ENCODE assay signal across 17 mouse cellular contexts in the genomic region with DNA sequence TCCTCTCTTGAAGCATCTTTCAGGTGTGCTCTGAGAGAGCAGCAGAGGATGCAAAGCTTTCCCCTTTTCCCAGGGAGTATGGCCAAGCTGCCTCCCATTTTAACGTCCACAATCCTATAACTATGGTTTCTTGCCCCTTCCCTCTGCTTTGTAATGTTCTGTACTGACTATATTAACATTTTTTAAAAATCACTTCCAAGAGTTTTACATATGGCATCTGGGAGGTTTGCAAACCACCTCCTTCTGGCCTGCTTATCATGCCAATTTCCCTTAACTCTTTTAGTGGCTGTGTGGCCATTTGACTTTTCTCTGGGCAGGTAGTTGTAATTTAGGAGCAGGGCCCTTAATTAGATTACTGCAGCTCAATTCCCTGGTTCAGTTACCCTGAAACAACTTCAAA.
DNase-seq lines count a peak whose midpoint lies in the region; ATAC-seq and TF ChIP-seq lines count a peak whose summit lies in the region.
"Had no signal": no experiment of that assay in that cellular context is flagged by ENCODE, and none has a peak within 500 bp of the region (broad histone marks: within the 10 kb centered on the region; RNA-seq: fewer than 3 reads in every experiment).

No protein-coding gene starts in this region.

- H3K4me3 ChIP-seq in neural tube, embryonic 11.5 days (ENCODE audit: low read depth, low read length) = no peak overlapping the region
- H3K4me3 ChIP-seq in hindbrain, postnatal 0 days (ENCODE audit: low read length) = no peak overlapping the region
- no peak overlapping the region for H3K4me3 ChIP-seq in midbrain, embryonic 16.5 days (ENCODE audit: low read depth, low read length)
- H3K4me3 ChIP-seq: kidney, embryonic 15.5 days; limb, embryonic 13.5 days; liver, embryonic 13.5 days had no signal

- peaks cover 5% of the 10 kb centered on the region; the same call in 1 of the 2 replicates for H3K4me1 ChIP-seq in neural tube, embryonic 11.5 days (ENCODE audit: control insufficient read depth, insufficient read depth, low read length)
- no peaks in the 10 kb centered on the region for H3K4me1 ChIP-seq in hindbrain, postnatal 0 days (ENCODE audit: insufficient read depth, low read length)
- H3K4me1 ChIP-seq in midbrain, embryonic 16.5 days (ENCODE audit: control insufficient read depth, insufficient read depth, low read length) = peaks cover 34% of the 10 kb centered on the region
- H3K4me1 ChIP-seq: kidney, embryonic 15.5 days; liver, embryonic 13.5 days had no signal

- peak overlapping the region; percentile 74 for H3K27ac ChIP-seq in neural tube, embryonic 11.5 days (ENCODE audit: low read depth, low read length)
- peak overlapping the region; percentile 62; the same call in 1 of the 2 replicates for H3K27ac ChIP-seq in hindbrain, postnatal 0 days
- peak overlapping the region; percentile 72 for H3K27ac ChIP-seq in midbrain, embryonic 16.5 days (ENCODE audit: low read length)
- H3K27ac ChIP-seq: kidney, embryonic 15.5 days; limb, embryonic 13.5 days; liver, embryonic 13.5 days had no signal

- ATAC-seq in neural tube, embryonic 11.5 days (ENCODE audit: insufficient read depth, low FRiP score, low TSS enrichment) = no peak
- no peak for ATAC-seq in hindbrain, postnatal 0 days
- ATAC-seq in midbrain, embryonic 16.5 days = no peak
- no peak for ATAC-seq in megakaryocyte-erythroid progenitor cell, adult 5-6 weeks (replicated peaks; ENCODE audit: low FRiP score, low TSS enrichment, poor library complexity, severe bottlenecking)
- ATAC-seq: intestine, postnatal 0 days had no signal

- H3K9me3 ChIP-seq in neural tube, embryonic 11.5 days (ENCODE audit: control insufficient read depth, low read length) = no peaks in the 10 kb centered on the region
- H3K9me3 ChIP-seq in hindbrain, postnatal 0 days (ENCODE audit: low read length) = no peaks in the 10 kb centered on the region
- no peaks in the 10 kb centered on the region for H3K9me3 ChIP-seq in midbrain, embryonic 16.5 days (replicated peaks; ENCODE audit: control insufficient read depth, low read length, poor library complexity, severe bottlenecking)
- H3K9me3 ChIP-seq: kidney, embryonic 15.5 days; limb, embryonic 13.5 days; liver, embryonic 13.5 days had no signal

- no peaks in the 10 kb centered on the region for H3K27me3 ChIP-seq in neural tube, embryonic 11.5 days (ENCODE audit: control insufficient read depth, insufficient read depth, low read length)
- H3K27me3 ChIP-seq in hindbrain, postnatal 0 days (ENCODE audit: insufficient read depth, low read length) = no peaks in the 10 kb centered on the region
- H3K27me3 ChIP-seq in midbrain, embryonic 16.5 days (ENCODE audit: control insufficient read depth, insufficient read depth, low read depth, low read length) = no peaks in the 10 kb centered on the region
- H3K27me3 ChIP-seq: limb, embryonic 13.5 days; liver, embryonic 13.5 days had no signal

- no peak overlapping the region for H3K9ac ChIP-seq in neural tube, embryonic 11.5 days (ENCODE audit: low read length)
- H3K9ac ChIP-seq in hindbrain, postnatal 0 days (replicated peaks; ENCODE audit: low read length) = no peak overlapping the region
- H3K9ac ChIP-seq in midbrain, embryonic 16.5 days (ENCODE audit: low read depth, low read length) = no peak overlapping the region
- H3K9ac ChIP-seq: kidney, embryonic 15.5 days; limb, embryonic 13.5 days; liver, embryonic 13.5 days; lung, embryonic 14.5 days had no signal

- no peak for DNase-seq in neural tube, embryonic 11.5 days (ENCODE audit: low spot score)
- DNase-seq in neural tube, embryonic 10.5 days (ENCODE audit: extremely low spot score, low spot score) = no peak
- no peak for DNase-seq in hindbrain, postnatal 0 days (ENCODE audit: low spot score)
- DNase-seq in spleen, postnatal 36 days (ENCODE audit: low spot score in 2 of 2) = no peak
- DNase-seq in embryo, embryonic 10.5 days (ENCODE audit: low spot score) = no peak
- DNase-seq: adrenal gland, adult 8-10 months; gastrocnemius, postnatal 36 days; kidney, postnatal 4 days; liver, embryonic 13.5 days; lung, embryonic 14.5 days; lung, postnatal 36 days; right cerebral cortex, postnatal 25 days had no signal

- no peak for TF ChIP-seq CTCF in hindbrain, postnatal 0 days (IDR thresholded peaks at IDR 0.05; ENCODE audit: low read depth)

- H3K36me3 ChIP-seq in neural tube, embryonic 11.5 days (ENCODE audit: control insufficient read depth, insufficient read depth, low read length) = no peaks in the 10 kb centered on the region
- no peaks in the 10 kb centered on the region for H3K36me3 ChIP-seq in hindbrain, postnatal 0 days (ENCODE audit: insufficient read depth, low read length)
- no peaks in the 10 kb centered on the region for H3K36me3 ChIP-seq in midbrain, embryonic 16.5 days (ENCODE audit: control insufficient read depth, insufficient read depth, low read length)
- H3K36me3 ChIP-seq: kidney, embryonic 15.5 days; limb, embryonic 13.5 days; liver, embryonic 13.5 days had no signal

- WGBS in neural tube, embryonic 11.5 days = 67% methylated on average over 1 of the region's 1 CpGs
- 46% methylated on average over 1 of the region's 1 CpGs for WGBS in hindbrain, postnatal 0 days
- 44% methylated on average over 1 of the region's 1 CpGs for WGBS in midbrain, embryonic 16.5 days

- H3K4me2 ChIP-seq in neural tube, embryonic 11.5 days (ENCODE audit: low read depth) = no peak overlapping the region
- no peak overlapping the region for H3K4me2 ChIP-seq in hindbrain, postnatal 0 days (ENCODE audit: low read depth, low read length)
- H3K4me2 ChIP-seq in midbrain, embryonic 16.5 days (ENCODE audit: low read length) = no peak overlapping the region
- H3K4me2 ChIP-seq: kidney, embryonic 15.5 days; limb, embryonic 13.5 days; liver, embryonic 13.5 days; lung, embryonic 14.5 days had no signal
